Mouse (Mus musculus) fat pad, adult 2 months (tissue): ENCODE measurements around the gene Dusp6.

ENCODE experiments used
- DNase-seq: peaks from one replicate; pipeline ENCODE4 v3.0.0-alpha.2; 2011; ENCODE audit warnings: low read depth, low spot score; ENCODE audit errors: extremely low read depth

The Dusp6 gene

GRCm38 (mm10) chr10:99317057-99317456 is 54.0 kb downstream of the Dusp6 start:
- DNase-seq, result no peak
